Mouse (Mus musculus): ENCODE data around the gene Il4ra. TPM values are rescaled to one million over a fixed set of nuclear protein-coding genes. Genes with fewer than 3 reads are reported as not detected.

Gene Il4ra
- polyA plus RNA-seq, 1 experiment from 2014 or later: 2.4 TPM

- 80% methylated on average over 2 of the region's 2 CpGs for WGBS
- H3K4me1 ChIP-seq (ENCODE audit: control insufficient read depth, insufficient read depth, low read length): peaks cover 5% of the 10 kb centered on the region; the same call in 1 of the 2 replicates
- H3K9ac ChIP-seq (replicated peaks; ENCODE audit: low read depth, low read length): no peak overlapping the region
- H3K27ac ChIP-seq (ENCODE audit: low read depth, low read length): no peak overlapping the region
- no peaks in the 10 kb centered on the region for H3K9me3 ChIP-seq (ENCODE audit: control insufficient read depth, low read length)
- no peaks in the 10 kb centered on the region for H3K36me3 ChIP-seq (ENCODE audit: control insufficient read depth, insufficient read depth, low read length)
- no peak for ATAC-seq (ENCODE audit: low read depth)
- H3K4me3 ChIP-seq (ENCODE audit: low read depth, low read length): no peak overlapping the region
- H3K27me3 ChIP-seq (ENCODE audit: control insufficient read depth, insufficient read depth, low read length): no peaks in the 10 kb centered on the region
- no peak overlapping the region for H3K4me2 ChIP-seq (ENCODE audit: low read depth, low read length)
Measured at GRCm38 (mm10) chr7:125573849-125574248, 21.9 kb downstream of the Il4ra start.

- whole genome bisulfite sequencing: 87% methylated on average over 3 of the region's 3 CpGs
- no peaks in the 10 kb centered on the region for H3K9me3 ChIP-seq (ENCODE audit: control insufficient read depth, low read length)
- H3K4me3 ChIP-seq (ENCODE audit: low read depth, low read length): no peak overlapping the region
- no peak overlapping the region for H3K9ac ChIP-seq (replicated peaks; ENCODE audit: low read depth, low read length)
- no peak overlapping the region for H3K4me2 ChIP-seq (ENCODE audit: low read depth, low read length)
- ATAC-seq (ENCODE audit: low read depth): no peak
- no peaks in the 10 kb centered on the region for H3K27me3 ChIP-seq (ENCODE audit: control insufficient read depth, insufficient read depth, low read length)
- peaks cover 5% of the 10 kb centered on the region; the same call in 1 of the 2 replicates for H3K4me1 ChIP-seq (ENCODE audit: control insufficient read depth, insufficient read depth, low read length)
- H3K27ac ChIP-seq (ENCODE audit: low read depth, low read length): no peak overlapping the region
- H3K36me3 ChIP-seq (ENCODE audit: control insufficient read depth, insufficient read depth, low read length): no peaks in the 10 kb centered on the region
Measured at GRCm38 (mm10) chr7:125574832-125575231, 22.9 kb downstream of the Il4ra start.

DNA sequence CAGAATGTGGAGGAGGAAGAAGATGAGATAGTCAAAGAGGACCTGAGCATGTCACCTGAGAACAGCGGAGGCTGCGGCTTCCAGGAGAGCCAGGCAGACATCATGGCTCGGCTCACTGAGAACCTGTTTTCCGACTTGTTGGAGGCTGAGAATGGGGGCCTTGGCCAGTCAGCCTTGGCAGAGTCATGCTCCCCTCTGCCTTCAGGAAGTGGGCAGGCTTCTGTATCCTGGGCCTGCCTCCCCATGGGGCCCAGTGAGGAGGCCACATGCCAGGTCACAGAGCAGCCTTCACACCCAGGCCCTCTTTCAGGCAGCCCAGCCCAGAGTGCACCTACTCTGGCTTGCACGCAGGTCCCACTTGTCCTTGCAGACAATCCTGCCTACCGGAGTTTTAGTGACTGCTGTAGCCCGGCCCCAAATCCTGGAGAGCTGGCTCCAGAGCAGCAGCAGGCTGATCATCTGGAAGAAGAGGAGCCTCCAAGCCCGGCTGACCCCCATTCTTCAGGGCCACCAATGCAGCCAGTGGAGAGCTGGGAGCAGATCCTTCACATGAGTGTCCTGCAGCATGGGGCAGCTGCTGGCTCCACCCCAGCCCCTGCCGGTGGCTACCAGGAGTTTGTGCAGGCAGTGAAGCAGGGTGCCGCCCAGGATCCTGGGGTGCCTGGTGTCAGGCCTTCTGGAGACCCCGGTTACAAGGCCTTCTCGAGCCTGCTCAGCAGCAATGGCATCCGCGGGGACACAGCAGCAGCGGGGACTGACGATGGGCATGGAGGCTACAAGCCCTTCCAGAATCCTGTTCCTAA lies 24.0 kb downstream of the Il4ra start:
- Histone ChIP-seq H3K4me1 (ENCODE audit: control insufficient read depth, insufficient read depth, low read length) (peaks cover 7% of the 10 kb centered on the region; the same call in 1 of the 2 replicates), H3K36me3 (ENCODE audit: control insufficient read depth, insufficient read depth, low read length) (no peaks in the 10 kb centered on the region), H3K4me3 (ENCODE audit: low read depth, low read length) (no peak overlapping the region), H3K9ac (replicated peaks; ENCODE audit: low read depth, low read length) (no peak overlapping the region), H3K4me2 (ENCODE audit: low read depth, low read length) (no peak overlapping the region), H3K9me3 (ENCODE audit: control insufficient read depth, low read length) (no peaks in the 10 kb centered on the region), H3K27ac (ENCODE audit: low read depth, low read length) (no peak overlapping the region), H3K27me3 (ENCODE audit: control insufficient read depth, insufficient read depth, low read length) (no peaks in the 10 kb centered on the region)
- WGBS: 89% methylated on average over 16 of the region's 16 CpGs
- ATAC-seq (ENCODE audit: low read depth): no peak

GRCm38 (mm10) chr7:125576982-125577381 lies 25.1 kb downstream of the Il4ra start:
- peaks cover 11% of the 10 kb centered on the region; the same call in 1 of the 2 replicates for H3K4me1 ChIP-seq (ENCODE audit: control insufficient read depth, insufficient read depth, low read length)
- H3K4me2 ChIP-seq (ENCODE audit: low read depth, low read length): no peak overlapping the region
- H3K27me3 ChIP-seq (ENCODE audit: control insufficient read depth, insufficient read depth, low read length): no peaks in the 10 kb centered on the region
- no peak overlapping the region for H3K9ac ChIP-seq (replicated peaks; ENCODE audit: low read depth, low read length)
- H3K27ac ChIP-seq (ENCODE audit: low read depth, low read length): no peak overlapping the region
- H3K9me3 ChIP-seq (ENCODE audit: control insufficient read depth, low read length): no peaks in the 10 kb centered on the region
- H3K36me3 ChIP-seq (ENCODE audit: control insufficient read depth, insufficient read depth, low read length): no peaks in the 10 kb centered on the region
- ATAC-seq (ENCODE audit: low read depth): peak; percentile 52; the same call in 1 of the 2 replicates
- H3K4me3 ChIP-seq (ENCODE audit: low read depth, low read length): no peak overlapping the region
- 63% methylated on average over 7 of the region's 7 CpGs for WGBS

- Histone ChIP-seq H3K9ac (replicated peaks; ENCODE audit: low read depth, low read length) (no peak overlapping the region), H3K4me3 (ENCODE audit: low read depth, low read length) (no peak overlapping the region), H3K4me2 (ENCODE audit: low read depth, low read length) (no peak overlapping the region), H3K9me3 (ENCODE audit: control insufficient read depth, low read length) (no peaks in the 10 kb centered on the region), H3K27ac (ENCODE audit: low read depth, low read length) (no peak overlapping the region), H3K36me3 (ENCODE audit: control insufficient read depth, insufficient read depth, low read length) (no peaks in the 10 kb centered on the region), H3K4me1 (ENCODE audit: control insufficient read depth, insufficient read depth, low read length) (peaks cover 11% of the 10 kb centered on the region; the same call in 1 of the 2 replicates), H3K27me3 (ENCODE audit: control insufficient read depth, insufficient read depth, low read length) (no peaks in the 10 kb centered on the region)
- no peak for ATAC-seq (ENCODE audit: low read depth)
- 74% methylated on average over 11 of the region's 11 CpGs for WGBS
Measured at GRCm38 (mm10) chr7:125577486-125578088, 25.7 kb downstream of the Il4ra start.

GRCm38 (mm10) chr7:125578106-125578505 lies 26.2 kb downstream of the Il4ra start:
- H3K9me3 ChIP-seq (ENCODE audit: control insufficient read depth, low read length): no peaks in the 10 kb centered on the region
- no peak overlapping the region for H3K27ac ChIP-seq (ENCODE audit: low read depth, low read length)
- ATAC-seq (ENCODE audit: low read depth): no peak
- no peaks in the 10 kb centered on the region for H3K27me3 ChIP-seq (ENCODE audit: control insufficient read depth, insufficient read depth, low read length)
- H3K9ac ChIP-seq (replicated peaks; ENCODE audit: low read depth, low read length): no peak overlapping the region
- WGBS: 86% methylated on average over 3 of the region's 3 CpGs
- H3K4me1 ChIP-seq (ENCODE audit: control insufficient read depth, insufficient read depth, low read length): peaks cover 11% of the 10 kb centered on the region; the same call in 1 of the 2 replicates
- H3K4me2 ChIP-seq (ENCODE audit: low read depth, low read length): no peak overlapping the region
- H3K36me3 ChIP-seq (ENCODE audit: control insufficient read depth, insufficient read depth, low read length): no peaks in the 10 kb centered on the region
- H3K4me3 ChIP-seq (ENCODE audit: low read depth, low read length): no peak overlapping the region

DNA sequence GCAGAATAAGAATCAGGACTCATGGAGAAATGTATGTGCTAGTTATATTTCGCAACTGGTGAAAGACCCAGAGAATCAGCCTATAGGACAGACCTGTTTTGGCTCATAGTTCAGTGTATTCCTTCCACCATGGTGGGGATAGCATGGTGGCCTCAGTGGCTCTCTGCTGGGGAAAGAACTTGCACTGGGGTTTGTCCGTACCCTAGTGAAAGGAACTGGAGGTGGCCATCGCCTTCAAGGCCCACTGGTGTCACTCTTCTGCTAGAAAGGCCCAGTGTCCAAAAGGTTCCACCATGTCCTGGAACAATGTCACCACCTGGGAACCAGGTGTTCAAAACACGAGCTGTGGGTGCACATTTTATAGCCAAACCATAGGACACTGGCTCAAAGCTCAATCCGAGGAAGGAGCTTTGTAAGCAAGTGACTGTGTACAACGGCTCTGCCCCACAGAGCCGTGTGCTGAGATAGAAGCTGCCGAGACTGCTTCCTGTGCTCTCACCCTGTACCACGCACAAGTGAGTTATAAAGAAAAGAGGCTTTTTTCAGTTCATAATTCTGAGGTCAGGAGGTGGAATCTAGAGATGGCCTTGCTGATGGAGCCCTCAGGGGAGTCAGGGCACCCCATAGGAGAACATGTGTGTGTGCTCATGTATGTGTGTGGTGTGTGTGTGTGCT lies 27.8 kb downstream of the Il4ra start:
- no peaks in the 10 kb centered on the region for H3K27me3 ChIP-seq (ENCODE audit: control insufficient read depth, insufficient read depth, low read length)
- H3K27ac ChIP-seq (ENCODE audit: low read depth, low read length): no peak overlapping the region
- H3K9me3 ChIP-seq (ENCODE audit: control insufficient read depth, low read length): no peaks in the 10 kb centered on the region
- no peaks in the 10 kb centered on the region for H3K36me3 ChIP-seq (ENCODE audit: control insufficient read depth, insufficient read depth, low read length)
- 82% methylated on average over 9 of the region's 9 CpGs for WGBS
- ATAC-seq (ENCODE audit: low read depth): no peak
- no peak overlapping the region for H3K9ac ChIP-seq (replicated peaks; ENCODE audit: low read depth, low read length)
- no peak overlapping the region for H3K4me2 ChIP-seq (ENCODE audit: low read depth, low read length)
- peaks cover 11% of the 10 kb centered on the region; the same call in 1 of the 2 replicates for H3K4me1 ChIP-seq (ENCODE audit: control insufficient read depth, insufficient read depth, low read length)
- H3K4me3 ChIP-seq (ENCODE audit: low read depth, low read length): no peak overlapping the region

GRCm38 (mm10) chr7:125580220-125580549 lies 28.3 kb downstream of the Il4ra start:
- Histone ChIP-seq H3K27me3 (ENCODE audit: control insufficient read depth, insufficient read depth, low read length) (no peaks in the 10 kb centered on the region), H3K9me3 (ENCODE audit: control insufficient read depth, low read length) (no peaks in the 10 kb centered on the region), H3K9ac (replicated peaks; ENCODE audit: low read depth, low read length) (no peak overlapping the region), H3K4me2 (ENCODE audit: low read depth, low read length) (no peak overlapping the region), H3K4me1 (ENCODE audit: control insufficient read depth, insufficient read depth, low read length) (peaks cover 11% of the 10 kb centered on the region; the same call in 1 of the 2 replicates), H3K36me3 (ENCODE audit: control insufficient read depth, insufficient read depth, low read length) (no peaks in the 10 kb centered on the region), H3K27ac (ENCODE audit: low read depth, low read length) (no peak overlapping the region), H3K4me3 (ENCODE audit: low read depth, low read length) (no peak overlapping the region)
- WGBS: 89% methylated on average over 1 of the region's 1 CpGs
- ATAC-seq (ENCODE audit: low read depth): no peak
